Mouse (Mus musculus) megakaryocyte, embryonic 14.5 days (primary cell): ENCODE results near the gene Pnpla3.

Experiments used
- FLI1 ChIP-seq: IDR thresholded peaks from 2 replicates; pipeline ENCODE4 v1.6.1; 2012; ENCODE audit warnings: low read length, inconsistent platforms, mixed read lengths
- GATA1 ChIP-seq: IDR thresholded peaks from 3 replicates; pipeline ENCODE4 v1.6.1; 2012; ENCODE audit warnings: mixed read lengths, low read length, inconsistent platforms, borderline replicate concordance

DNA sequence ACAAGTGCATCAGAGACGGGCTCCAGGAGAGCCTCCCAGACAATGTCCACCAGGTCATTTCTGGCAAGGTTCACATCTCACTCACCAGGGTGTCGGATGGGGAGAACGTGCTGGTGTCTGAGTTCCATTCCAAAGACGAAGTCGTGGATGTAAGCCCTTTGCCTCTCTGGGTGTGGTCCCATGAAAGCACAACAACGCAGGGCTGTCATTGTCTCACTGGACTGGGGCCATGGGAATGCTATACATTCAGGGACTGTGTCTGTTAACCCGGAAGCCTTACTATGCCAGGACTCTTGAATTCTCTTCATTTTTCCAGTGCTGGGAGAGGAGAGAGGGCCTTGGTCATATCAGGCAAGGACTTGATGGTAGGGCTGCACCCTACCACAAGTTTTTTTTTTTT, 3.5 kb downstream of the Pnpla3 start:
- TF ChIP-seq GATA1 (no peak), FLI1 (no peak)
